ENCODE assay signal across 14 mouse cellular contexts in genomic region chr17:52691988-52692387, GRCm38 (mm10).
"Had no signal": no experiment of that assay in that cellular context is flagged by ENCODE, and none has a peak within 500 bp of the region (broad histone marks: within the 10 kb centered on the region; RNA-seq: fewer than 3 reads in every experiment).

No protein-coding gene starts in this region.

- H3K4me1 ChIP-seq: megakaryocyte, embryonic 14.5 days; midbrain, embryonic 13.5 days; midbrain, embryonic 15.5 days; neural tube, embryonic 12.5 days; stomach, embryonic 15.5 days had no signal

- H3K27me3 ChIP-seq: megakaryocyte, embryonic 14.5 days; midbrain, embryonic 13.5 days; midbrain, embryonic 15.5 days; neural tube, embryonic 12.5 days; stomach, embryonic 15.5 days had no signal

- H3K27ac ChIP-seq: macrophage; midbrain, embryonic 13.5 days; midbrain, embryonic 15.5 days; neural tube, embryonic 12.5 days; stomach, embryonic 15.5 days; stomach, postnatal 0 days had no signal

- H3K9me3 ChIP-seq: midbrain, embryonic 13.5 days; midbrain, embryonic 15.5 days; neural tube, embryonic 12.5 days; stomach, embryonic 15.5 days had no signal

- H3K4me3 ChIP-seq: megakaryocyte, embryonic 14.5 days; midbrain, embryonic 13.5 days; midbrain, embryonic 15.5 days; neural tube, embryonic 12.5 days; stomach, embryonic 15.5 days had no signal

- DNase-seq: lung, adult 18-20 months; lung, embryonic 14.5 days; lung, postnatal 10 days; right cerebral cortex, postnatal 14 days; thymus, adult 2 months; thymus, postnatal 4 days had no signal

- H3K36me3 ChIP-seq: midbrain, embryonic 13.5 days; midbrain, embryonic 15.5 days; neural tube, embryonic 12.5 days; stomach, embryonic 15.5 days had no signal

- H3K4me2 ChIP-seq: lung, embryonic 14.5 days; midbrain, embryonic 11.5 days; midbrain, embryonic 13.5 days; midbrain, embryonic 15.5 days; neural tube, embryonic 12.5 days; stomach, embryonic 15.5 days had no signal

- ATAC-seq: midbrain, embryonic 13.5 days; midbrain, embryonic 15.5 days had no signal

- H3K9ac ChIP-seq: lung, embryonic 14.5 days; midbrain, embryonic 13.5 days; midbrain, embryonic 15.5 days; neural tube, embryonic 12.5 days; stomach, embryonic 15.5 days had no signal
